Mouse (Mus musculus): ENCODE measurements around the gene Psmb8.
A peak's percentile ranks its signal among the peaks of the same experiment; 100 is the strongest.

The Psmb8 gene

DNA sequence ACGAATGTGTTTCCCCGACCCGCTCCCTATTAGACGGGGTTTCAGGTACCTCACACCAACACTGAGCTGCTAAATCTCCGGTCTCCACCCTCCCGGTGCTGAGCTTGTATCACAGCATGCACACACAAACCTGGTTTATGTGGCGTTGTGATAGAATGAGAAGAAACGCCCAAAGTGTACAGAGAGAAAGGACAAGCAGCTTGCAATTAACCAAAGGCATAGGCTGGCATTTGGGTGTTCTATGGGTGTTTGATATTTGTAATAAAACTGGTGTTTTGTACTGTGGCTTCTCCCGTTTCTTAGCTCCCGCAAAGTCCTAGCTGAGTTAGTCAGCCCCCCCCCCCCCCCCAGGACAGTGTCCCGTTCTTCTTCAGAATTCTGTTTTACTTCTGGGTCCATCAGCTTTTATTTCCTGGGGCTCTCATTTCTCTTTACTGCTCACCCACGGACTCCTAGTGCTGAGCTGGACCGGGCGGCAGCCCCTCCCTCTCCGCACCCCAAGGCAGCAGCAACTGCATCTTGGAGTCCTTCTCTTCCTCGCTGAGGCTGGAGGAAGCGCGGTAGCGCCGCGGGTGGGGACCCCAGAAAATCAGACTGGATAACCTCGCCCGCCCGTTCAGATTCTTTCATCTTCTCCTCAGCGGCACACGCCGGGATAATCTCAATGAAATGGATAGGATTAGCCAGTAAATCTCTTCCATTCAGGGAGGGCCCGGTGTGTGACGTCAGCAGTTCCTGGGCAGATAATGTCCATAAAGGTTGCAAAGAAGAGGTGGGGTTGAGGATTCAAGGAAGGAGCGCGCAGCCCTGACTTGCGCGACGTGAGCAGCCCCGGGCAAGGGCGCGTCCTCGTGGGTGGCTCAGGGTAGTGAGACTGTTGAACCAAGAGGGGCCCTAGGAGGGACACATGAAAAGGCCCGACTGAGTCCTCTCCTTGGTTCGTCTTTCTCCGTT is at the start of gene Psmb8:
Gene Psmb8 (plus strand): TSS at position 781 of the 954 bp plus-strand sequence.
- DNase-seq (ENCODE audit: low read depth, low spot score) = peak; percentile 94

DNA sequence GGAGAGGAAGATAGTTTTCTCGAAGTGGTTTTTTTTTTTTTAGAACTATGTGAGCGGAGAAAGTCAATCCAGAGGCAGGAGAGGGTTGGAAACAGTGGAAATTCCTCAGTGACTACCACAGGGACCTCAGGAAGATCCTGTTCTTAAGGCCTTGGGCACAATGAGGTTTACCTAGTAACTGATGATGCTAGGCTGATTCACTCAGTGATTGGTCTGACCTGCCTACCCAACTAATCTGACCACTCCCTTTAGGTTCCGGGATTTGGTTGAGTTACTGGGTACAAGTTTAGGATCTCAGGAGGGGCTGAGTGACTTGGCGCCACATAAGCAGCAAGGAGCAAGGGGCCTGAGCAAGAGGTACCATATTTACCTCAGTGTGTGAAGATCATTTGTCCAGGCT is 44.6 kb upstream of the Psmb8 start, which contains the start of gene H2-DMb1:
Gene H2-DMb1 (plus strand): TSS at position 150 of the 400 bp plus-strand sequence.
- DNase-seq (ENCODE audit: low read depth, low spot score) = peak; percentile 68

- DNase-seq (ENCODE audit: low read depth, low spot score) = no peak
These were observed 42.0 kb upstream of the Psmb8 start for GRCm38 (mm10) chr17:34155534-34155933.

GRCm38 (mm10) chr17:34164202-34164895 is 33.2 kb upstream of the Psmb8 start:
- DNase-seq (ENCODE audit: low read depth, low spot score) = peak; percentile 74

DNA sequence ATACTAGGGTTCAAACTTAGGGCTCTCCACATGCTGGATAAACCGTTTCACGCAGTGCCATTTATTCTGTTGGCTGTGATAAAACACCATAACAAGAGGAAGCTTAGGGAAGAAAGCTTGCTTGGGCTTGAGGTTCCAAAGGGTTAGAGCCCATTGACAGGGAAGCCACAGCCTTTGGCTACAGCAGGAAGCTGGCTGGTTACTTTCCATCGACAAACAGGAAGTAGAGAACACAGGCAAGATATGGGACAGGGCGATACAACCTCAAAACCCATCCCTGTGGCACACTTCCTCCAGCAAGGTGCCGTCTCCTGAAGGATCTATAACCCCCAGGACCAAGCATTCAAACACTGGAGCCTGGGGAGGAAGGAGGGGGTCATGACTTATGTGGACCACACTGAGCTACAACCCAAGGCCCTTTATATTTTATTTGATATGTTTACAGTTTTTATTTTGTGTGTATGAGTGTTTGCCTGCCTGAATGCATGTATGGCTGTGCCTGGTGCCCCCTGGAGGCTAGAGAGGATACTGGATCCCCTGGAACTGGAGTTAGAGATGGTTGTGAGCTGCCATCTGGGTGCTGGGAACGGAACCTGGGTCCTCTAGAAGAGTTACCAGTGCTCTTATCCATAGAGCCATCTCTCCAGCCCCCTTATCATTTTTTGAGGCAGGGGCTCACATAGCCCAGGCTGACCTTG is 32.3 kb upstream of the Psmb8 start:
- DNase-seq (ENCODE audit: low read depth, low spot score) = peak; percentile 52

GRCm38 (mm10) chr17:34169279-34169678 is 28.2 kb upstream of the Psmb8 start:
- peak; percentile 80 for DNase-seq (ENCODE audit: low read depth, low spot score)

DNA sequence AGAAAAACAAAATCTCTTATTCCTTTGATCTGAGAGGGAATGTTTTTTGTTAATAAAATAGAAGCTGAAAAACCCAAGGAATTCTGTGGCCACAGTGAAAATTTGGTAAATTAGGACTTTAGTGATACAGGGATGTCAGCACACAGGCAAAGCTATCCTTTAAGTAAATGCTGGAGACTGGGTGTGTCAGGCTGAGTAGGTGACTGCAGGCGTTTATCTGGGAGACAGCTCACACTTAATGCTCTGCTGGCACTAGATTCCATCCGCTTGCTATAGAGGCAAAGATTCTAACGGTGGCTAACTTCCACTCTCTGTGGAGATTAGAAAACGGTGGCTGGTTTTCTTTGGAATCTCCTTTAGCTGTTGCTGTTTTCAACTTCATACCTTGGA is 27.0 kb upstream of the Psmb8 start:
- no peak for DNase-seq (ENCODE audit: low read depth, low spot score)

DNA sequence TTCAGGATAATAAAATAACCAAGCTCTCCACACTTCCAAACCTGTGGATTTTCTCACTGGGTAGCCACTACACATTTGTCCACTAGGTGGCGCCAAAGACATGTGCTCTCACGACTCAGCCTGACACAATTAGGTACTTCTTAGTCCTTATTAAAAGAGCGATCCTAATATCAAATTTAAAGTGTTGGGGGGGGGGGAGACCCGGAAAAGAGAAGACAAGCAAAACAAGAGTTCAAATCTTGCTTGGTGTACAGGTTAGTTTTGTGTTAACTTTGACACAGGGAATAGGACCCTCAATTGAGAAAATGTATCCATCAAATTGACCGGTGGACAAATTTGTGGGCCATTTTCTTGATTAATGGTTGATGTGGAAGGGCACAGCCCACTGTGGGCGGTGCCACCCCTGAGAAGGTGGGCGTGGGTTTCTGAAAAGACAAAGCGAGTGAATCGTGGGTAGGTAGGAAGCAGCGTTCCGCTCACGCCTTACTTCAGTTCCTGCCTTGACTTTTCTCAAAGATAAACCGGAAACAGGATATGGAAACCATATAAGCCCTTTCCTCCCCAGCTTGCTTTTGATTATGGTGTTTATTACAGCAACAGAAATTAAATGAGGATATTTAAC is 26.5 kb upstream of the Psmb8 start:
- peak; percentile 97 for DNase-seq (ENCODE audit: low read depth, low spot score)

DNA sequence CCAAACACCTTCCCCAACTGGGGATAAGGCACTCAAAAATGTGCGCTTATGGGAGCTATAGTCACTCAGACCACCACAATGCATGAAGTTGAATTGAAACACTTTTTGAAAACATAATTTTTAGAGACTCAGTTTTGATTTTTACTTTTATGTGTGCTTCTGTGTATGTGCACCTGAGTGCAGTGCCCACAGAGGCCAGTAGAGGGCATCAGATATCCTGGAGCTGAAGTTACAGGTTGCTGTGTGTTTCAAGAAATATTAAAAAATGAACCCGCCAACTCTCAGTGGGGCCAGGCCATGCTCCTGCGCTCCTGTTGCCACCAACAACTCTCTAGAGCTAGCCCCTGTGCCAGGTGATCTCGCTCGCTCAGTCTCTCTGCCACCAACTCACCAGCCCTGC is 25.0 kb upstream of the Psmb8 start:
- DNase-seq (ENCODE audit: low read depth, low spot score) = peak; percentile 65

GRCm38 (mm10) chr17:34174075-34174474 is 23.4 kb upstream of the Psmb8 start:
- peak; percentile 80 for DNase-seq (ENCODE audit: low read depth, low spot score)

- no peak for DNase-seq (ENCODE audit: low read depth, low spot score)
These were observed 20.3 kb upstream of the Psmb8 start for GRCm38 (mm10) chr17:34177179-34177578.

DNA sequence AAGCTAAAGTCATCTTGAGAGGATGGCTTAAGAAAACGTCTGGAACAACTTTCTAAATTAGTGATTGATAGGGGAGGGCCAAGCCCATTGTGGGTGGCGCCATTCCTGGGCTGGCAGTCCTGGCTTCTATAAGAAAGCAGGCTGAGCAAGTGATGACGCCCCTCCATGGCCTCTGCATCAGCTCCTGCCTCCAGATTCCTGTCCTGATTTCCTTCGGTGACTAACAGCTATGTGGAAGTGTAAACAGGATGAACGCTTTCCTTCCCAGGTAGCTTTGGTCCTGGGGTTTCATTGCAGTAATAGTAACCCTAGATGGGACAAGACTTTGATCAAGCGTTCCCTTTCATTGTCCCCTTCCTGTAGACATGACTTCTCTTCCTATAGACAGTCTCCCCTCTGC is 18.5 kb upstream of the Psmb8 start:
- DNase-seq (ENCODE audit: low read depth, low spot score) = no peak

GRCm38 (mm10) chr17:34179913-34180859 is 17.3 kb upstream of the Psmb8 start:
- DNase-seq (ENCODE audit: low read depth, low spot score) = peak; percentile 86

DNA sequence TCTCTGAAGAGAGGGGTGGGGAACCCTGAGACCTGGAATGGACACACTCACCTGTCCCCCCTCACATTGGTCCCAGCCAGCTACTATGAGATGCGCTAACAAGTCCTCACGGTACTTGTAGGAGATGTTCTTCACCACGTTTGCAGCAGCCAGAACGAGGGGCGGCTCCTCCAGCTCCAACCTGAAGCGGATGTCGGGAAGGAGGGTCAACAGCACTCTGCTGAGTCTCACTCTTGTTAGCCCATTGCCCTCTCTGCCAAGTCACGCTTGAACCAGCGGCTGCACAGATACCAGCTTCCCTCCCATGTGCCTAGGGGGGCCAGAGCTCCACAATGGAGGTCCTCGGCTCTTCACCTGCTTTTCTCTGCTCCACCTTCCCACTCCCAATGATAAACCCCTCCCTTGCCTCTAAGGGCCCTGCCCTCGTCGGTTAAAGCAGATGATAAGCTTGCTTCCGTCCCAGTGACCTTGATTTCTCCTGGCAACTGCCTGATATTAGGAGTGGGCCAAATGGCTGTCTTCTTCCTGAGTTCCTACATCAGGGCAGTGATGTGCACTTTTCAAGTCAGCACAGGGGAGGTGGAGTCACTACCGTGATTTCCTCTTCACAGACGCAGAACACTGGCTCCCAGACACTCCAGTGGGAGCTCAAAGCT is 13.8 kb upstream of the Psmb8 start:
- DNase-seq (ENCODE audit: low read depth, low spot score) = no peak

DNA sequence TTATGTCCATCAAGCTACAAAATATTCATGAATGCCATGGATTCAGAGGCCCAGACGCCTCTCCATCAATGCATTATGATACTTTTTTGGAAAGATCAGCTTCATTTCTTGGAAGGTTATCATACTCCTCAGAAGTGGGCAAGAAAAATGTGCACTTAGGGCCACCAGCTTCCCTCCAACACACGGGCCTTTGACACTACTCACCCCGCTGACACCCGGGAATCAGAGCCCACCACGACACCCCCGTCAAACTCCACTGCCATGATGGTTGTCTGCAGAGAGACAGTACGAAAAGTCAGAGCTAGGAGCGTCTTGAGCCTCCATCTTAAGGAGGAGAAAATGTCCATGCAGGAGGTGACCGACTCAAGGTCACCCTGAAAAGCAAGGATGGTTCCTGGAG is 12.0 kb upstream of the Psmb8 start:
- DNase-seq (ENCODE audit: low read depth, low spot score) = no peak

DNA sequence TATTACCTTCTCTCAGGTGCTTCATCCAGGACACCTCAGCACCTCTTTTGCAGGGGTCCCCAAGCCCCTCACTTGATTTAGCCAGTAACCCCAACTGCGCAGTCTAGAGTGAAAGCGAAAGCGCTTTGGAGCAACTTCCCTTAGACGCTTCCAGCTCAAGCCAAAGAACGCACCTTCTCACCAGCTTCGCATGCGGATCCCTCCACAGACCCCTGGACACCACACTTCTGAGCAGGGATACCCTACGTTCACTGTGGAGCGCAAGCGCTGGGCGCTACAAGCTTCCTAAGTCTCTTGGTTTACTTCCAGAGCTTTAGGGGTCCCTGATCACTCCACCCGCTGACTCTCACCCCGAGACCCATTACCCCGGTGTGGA is 10.6 kb upstream of the Psmb8 start:
- DNase-seq (ENCODE audit: low read depth, low spot score) = no peak

DNA sequence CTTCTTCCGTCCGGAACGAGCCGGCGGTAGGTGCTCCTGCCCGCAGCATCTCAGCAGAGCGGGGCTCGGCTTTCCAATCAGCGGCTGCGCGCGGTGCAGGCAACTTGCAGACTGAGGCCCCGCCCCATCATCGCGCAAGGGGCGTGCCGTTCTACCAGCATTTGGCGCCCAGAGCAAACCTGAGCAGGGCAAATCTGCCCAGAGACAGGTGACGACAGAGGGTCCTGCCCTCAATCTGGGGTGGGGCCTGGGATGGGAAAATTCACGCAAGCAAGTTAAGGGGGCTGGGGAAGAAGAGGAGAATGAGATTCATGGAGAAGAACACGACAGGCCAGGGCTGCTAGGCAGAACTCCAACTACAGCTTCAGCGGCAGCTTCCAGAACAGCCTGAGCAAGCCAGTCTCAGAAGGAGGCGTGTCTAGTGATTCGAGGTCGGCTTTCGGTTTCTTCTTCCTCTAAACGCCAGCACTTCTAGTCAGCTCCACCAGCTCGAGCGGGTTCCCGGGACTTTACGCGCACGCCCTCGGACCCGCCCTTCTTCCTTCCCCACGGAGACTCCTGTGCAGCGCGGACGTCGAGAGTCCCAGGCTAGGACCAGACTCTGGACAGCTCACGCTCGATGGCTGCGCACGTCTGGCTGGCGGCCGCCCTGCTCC is 10.1 kb upstream of the Psmb8 start, which contains the start of the genes Tap1 and Psmb9:
Gene Tap1 (plus strand): TSS at position 293 of the 656 bp plus-strand sequence.
Gene Psmb9 (minus strand): TSS at position 504 of the 656 bp plus-strand sequence.
- peak; percentile 98 for DNase-seq (ENCODE audit: low read depth, low spot score)

- DNase-seq (ENCODE audit: low read depth, low spot score) = peak; percentile 63
These were observed 9.5 kb upstream of the Psmb8 start for GRCm38 (mm10) chr17:34188010-34188409.

GRCm38 (mm10) chr17:34188986-34189385 is 8.5 kb upstream of the Psmb8 start:
- DNase-seq (ENCODE audit: low read depth, low spot score) = no peak
